In the genomic region with DNA sequence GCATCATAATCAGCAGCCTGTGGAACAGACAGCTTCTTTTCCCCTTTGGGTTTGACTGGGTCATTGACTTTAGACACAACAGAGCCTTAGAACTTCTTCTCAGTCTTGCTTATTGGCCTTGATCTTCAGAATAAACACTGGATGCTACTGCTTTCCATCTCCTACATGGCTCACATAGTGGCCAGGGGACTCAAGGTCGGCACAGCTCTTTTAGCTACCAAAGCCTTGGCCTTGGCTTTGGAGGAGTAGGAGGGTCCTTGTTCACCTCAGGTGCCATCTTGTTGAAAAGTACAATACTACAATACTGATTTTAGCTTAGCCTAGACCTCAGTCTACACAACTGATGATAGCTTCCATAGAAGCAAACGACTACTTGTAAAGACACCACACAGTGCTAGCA, we compare ENCODE assay signal across 21 mouse cellular contexts. TPM values are rescaled to one million over a fixed set of nuclear protein-coding genes. Genes with fewer than 3 reads are reported as not detected.
DNase-seq lines count a peak whose midpoint lies in the region; ATAC-seq and TF ChIP-seq lines count a peak whose summit lies in the region.
"Had no signal": no experiment of that assay in that cellular context is flagged by ENCODE, and none has a peak within 500 bp of the region (broad histone marks: within the 10 kb centered on the region; RNA-seq: fewer than 3 reads in every experiment).

No protein-coding gene starts in this region.

- no peaks in the 10 kb centered on the region for H3K79me2 ChIP-seq in heart, adult 2 months (replicated peaks; ENCODE audit: control insufficient read depth, insufficient read depth, low read length)

- peak; percentile 58 to 78 for DNase-seq in adrenal gland, adult (ENCODE audit: inconsistent age in 2 of 2, low spot score in 1 of 2)
- no peak for DNase-seq in adrenal gland, postnatal 4 days (ENCODE audit: low spot score in 2 of 2)
- peak; percentile 11 for DNase-seq in heart, adult 11 months
- no peak for DNase-seq in heart, postnatal 14 days
- DNase-seq in heart, adult 2 months: no peak
- DNase-seq in heart, postnatal 0 days (ENCODE audit: low spot score): no peak
- no peak for DNase-seq in heart, postnatal 25 days (ENCODE audit: low spot score)
- DNase-seq: B cell, adult 2 months; cerebellum, adult 2 months; cerebellum, postnatal 10 days; forebrain, postnatal 0 days; gastrocnemius, postnatal 14 days; kidney, adult 2 months had no signal

- H3K4me1 ChIP-seq in heart, embryonic 13.5 days: peaks cover 34% of the 10 kb centered on the region
- no peaks in the 10 kb centered on the region for H3K4me1 ChIP-seq in heart, adult 2 months (ENCODE audit: control insufficient read depth, insufficient read depth, low read length)
- H3K4me1 ChIP-seq in heart, postnatal 0 days (ENCODE audit: control insufficient read depth, insufficient read depth): peaks cover 15% of the 10 kb centered on the region
- H3K4me1 ChIP-seq: embryonic facial prominence, embryonic 10.5 days; forebrain, embryonic 13.5 days; hindbrain, embryonic 15.5 days; kidney, embryonic 15.5 days had no signal

- peak overlapping the region; percentile 31 for H3K4me2 ChIP-seq in heart, embryonic 13.5 days
- no peak overlapping the region for H3K4me2 ChIP-seq in heart, postnatal 0 days (ENCODE audit: low read depth, low read length)
- H3K4me2 ChIP-seq: forebrain, embryonic 13.5 days; hindbrain, embryonic 15.5 days; kidney, embryonic 15.5 days had no signal

- peaks cover 7% of the 10 kb centered on the region; the same call in 1 of the 2 replicates for H3K27me3 ChIP-seq in heart, embryonic 13.5 days (replicated peaks)
- no peaks in the 10 kb centered on the region for H3K27me3 ChIP-seq in heart, adult 2 months (ENCODE audit: control insufficient read depth, insufficient read depth, low read length)
- no peaks in the 10 kb centered on the region for H3K27me3 ChIP-seq in heart, postnatal 0 days (ENCODE audit: control insufficient read depth, insufficient read depth, low read length)
- H3K27me3 ChIP-seq: forebrain, embryonic 13.5 days; hindbrain, embryonic 15.5 days; kidney, embryonic 15.5 days had no signal

- H3K9me3 ChIP-seq in heart, embryonic 13.5 days: no peaks in the 10 kb centered on the region
- H3K9me3 ChIP-seq in heart, postnatal 0 days (replicated peaks; ENCODE audit: control insufficient read depth, low read length): no peaks in the 10 kb centered on the region
- H3K9me3 ChIP-seq: embryonic facial prominence, embryonic 10.5 days; forebrain, embryonic 13.5 days; hindbrain, embryonic 15.5 days; kidney, embryonic 15.5 days had no signal

- intact Hi-C loops in heart, postnatal 14 days (cut with DNase I): loop anchor here (5.0 kb wide), 1 partner anchor 250 kb away; no protein-coding TSS in a partner anchor
- intact Hi-C loops in heart, adult 2 months (cut with DNase I): loop anchor here (5.0 kb wide), 1 partner anchor 145 kb away; no protein-coding TSS in a partner anchor
- intact Hi-C loops in heart, postnatal 25 days (cut with DNase I): loop anchor here (10.0 kb wide), 2 partner anchors 143 to 253 kb away; no protein-coding TSS in a partner anchor

- TF ChIP-seq EP300 in heart, adult 2 months (IDR thresholded peaks at IDR 0.05; ENCODE audit: insufficient read depth, low read depth, low read length): no peak
- TF ChIP-seq EP300 in heart, postnatal 0 days (IDR thresholded peaks at IDR 0.05; ENCODE audit: low read depth): no peak

- TF ChIP-seq POLR2A in heart, adult 2 months (IDR thresholded peaks at IDR 0.05; ENCODE audit: insufficient read depth, low read depth, low read length): no peak

- H3K9ac ChIP-seq in heart, embryonic 13.5 days: no peak overlapping the region
- H3K9ac ChIP-seq in heart, adult 2 months (ENCODE audit: low read depth, low read length): no peak overlapping the region
- H3K9ac ChIP-seq in heart, postnatal 0 days (replicated peaks; ENCODE audit: low read depth, low read length): no peak overlapping the region
- H3K9ac ChIP-seq: forebrain, embryonic 13.5 days; forebrain, postnatal 0 days; hindbrain, embryonic 15.5 days; kidney, embryonic 15.5 days had no signal

- TF ChIP-seq CTCF in heart, adult 2 months (IDR thresholded peaks at IDR 0.05): no peak
- no peak for TF ChIP-seq CTCF in heart, postnatal 0 days (IDR thresholded peaks at IDR 0.05; ENCODE audit: low read depth)

- no peak for ATAC-seq in heart, embryonic 13.5 days (ENCODE audit: extremely low read depth, insufficient number of reproducible peaks, low FRiP score, low TSS enrichment)
- no peak for ATAC-seq in heart, postnatal 0 days (ENCODE audit: insufficient read depth, low read depth)
- ATAC-seq: CD4-positive, CD25-positive, alpha-beta regulatory T cell, adult 4 months; forebrain, embryonic 13.5 days; forebrain, postnatal 0 days; intestine, embryonic 16.5 days had no signal

- 82% methylated on average over 2 of the region's 2 CpGs for WGBS in heart, embryonic 13.5 days
- WGBS in heart, adult 2 months: 80% methylated on average over 2 of the region's 2 CpGs
- 83% methylated on average over 2 of the region's 2 CpGs for WGBS in heart, postnatal 0 days

- H3K4me3 ChIP-seq in heart, embryonic 13.5 days: no peak overlapping the region
- no peak overlapping the region for H3K4me3 ChIP-seq in heart, adult 2 months
- H3K4me3 ChIP-seq in heart, postnatal 0 days (ENCODE audit: low read depth, low read length): no peak overlapping the region
- H3K4me3 ChIP-seq: embryonic facial prominence, embryonic 10.5 days; forebrain, embryonic 13.5 days; hindbrain, embryonic 15.5 days; kidney, embryonic 15.5 days had no signal

- no peaks in the 10 kb centered on the region for H3K36me3 ChIP-seq in heart, embryonic 13.5 days
- no peaks in the 10 kb centered on the region for H3K36me3 ChIP-seq in heart, adult 2 months (ENCODE audit: control insufficient read depth, insufficient read depth, low read length)
- H3K36me3 ChIP-seq in heart, postnatal 0 days (replicated peaks; ENCODE audit: control insufficient read depth, insufficient read depth, low read length): no peaks in the 10 kb centered on the region
- H3K36me3 ChIP-seq: embryonic facial prominence, embryonic 10.5 days; G1E; hindbrain, embryonic 15.5 days; kidney, embryonic 15.5 days had no signal

- peak overlapping the region; percentile 84 for H3K27ac ChIP-seq in heart, embryonic 13.5 days (replicated peaks)
- H3K27ac ChIP-seq in heart, adult 2 months: no peak overlapping the region
- H3K27ac ChIP-seq in heart, postnatal 0 days (ENCODE audit: low read depth): peak overlapping the region; percentile 49
- H3K27ac ChIP-seq: embryonic facial prominence, embryonic 10.5 days; forebrain, embryonic 13.5 days; hindbrain, embryonic 15.5 days; kidney, embryonic 15.5 days had no signal

RNA-seq across cellular contexts. Expression of gene Gramd1b, which starts 53.6 kb away (rescaled TPM):
- total RNA-seq in adrenal gland, postnatal 4 days (2021): 100 to 1,000 TPM; 476 to 492 TPM
- total RNA-seq in heart, postnatal 14 days (2021): 10 to 100 TPM; 19.2 to 24.5 TPM
- polyA plus RNA-seq in heart, embryonic 13.5 days (2015; fragmentation: Nextera tagmentation; extraction: Ambion mirVana): 5.8 and 6.8 TPM in 2 replicates
- 10 to 100 TPM; 17.3 to 25.0 TPM for total RNA-seq in heart, adult 2 months (2021)
- polyA plus RNA-seq in heart, adult 2 months (2012; rRNA removed): 16.9 and 29.1 TPM in 2 replicates
- total RNA-seq in heart, postnatal 0 days (2014; rRNA removed; ENCODE audit: low replicate concordance): 7.3 and 17.4 TPM in 2 replicates
- polyA plus RNA-seq in heart, postnatal 0 days (2015; fragmentation: Nextera tagmentation; extraction: Ambion mirVana): 3.2 and 4.5 TPM in 2 replicates
- total RNA-seq in heart, postnatal 25 days (2021): 10 to 100 TPM; 19.1 to 20.2 TPM
- polyA plus RNA-seq: G1E had no signal

Comparison
In these comparisons a context has a peak if more than half of its experiments do, and no peak if none do; other contexts are left out.
1. DNase-seq: peak in adrenal gland, adult (2 of 2) and heart, adult 11 months (single experiment); none in adrenal gland, postnatal 4 days (0 of 2), heart, postnatal 14 days (0 of 2), heart, adult 2 months (0 of 2), heart, postnatal 0 days (single experiment) and heart, postnatal 25 days (single experiment).
2. RNA of gene Gramd1b, which starts 53.6 kb away (total RNA-seq): 476 to 492 TPM in adrenal gland, postnatal 4 days; 17.3 to 25.0 TPM in heart, adult 2 months, 19.2 to 24.5 TPM in heart, postnatal 14 days, 19.1 to 20.2 TPM in heart, postnatal 25 days and 7.3 to 17.4 TPM in heart, postnatal 0 days; every median in the first group is over 10 times any median in the second.